Mouse (Mus musculus) lung, postnatal 4 days (tissue): ENCODE data around the gene Mansc1.

ENCODE experiments used
- DNase-seq, 2 experiments: peaks; one replicate each; pipeline ENCODE4 v3.0.0; 2021

Mansc1 gene

GRCm38 (mm10) chr6:134594569-134595442 lies 37.5 kb downstream of the Mansc1 start:
- DNase-seq: peak; percentile 74 to 83

- no peak for DNase-seq
Measured at GRCm38 (mm10) chr6:134591614-134592013, 40.7 kb downstream of the Mansc1 start.

- DNase-seq: no peak
Measured at GRCm38 (mm10) chr6:134586241-134586640, 46.0 kb downstream of the Mansc1 start.

- no peak for DNase-seq
Measured at GRCm38 (mm10) chr6:134584616-134585015, 47.7 kb downstream of the Mansc1 start.

- no peak for DNase-seq
Measured at GRCm38 (mm10) chr6:134582110-134582509, 50.2 kb downstream of the Mansc1 start.

- DNase-seq: no peak
Measured at GRCm38 (mm10) chr6:134579506-134579905, 52.8 kb downstream of the Mansc1 start.

GRCm38 (mm10) chr6:134578039-134578438 lies 54.2 kb downstream of the Mansc1 start:
- no peak for DNase-seq

- peak in 1 of 2 experiments; percentile 27 for DNase-seq
Measured at GRCm38 (mm10) chr6:134575288-134575741, 57.0 kb downstream of the Mansc1 start.

GRCm38 (mm10) chr6:134567986-134568556 lies 64.2 kb downstream of the Mansc1 start:
- no peak for DNase-seq

GRCm38 (mm10) chr6:134566818-134567485 lies 65.3 kb downstream of the Mansc1 start, which contains the start of gene Lrp6:
Lrp6 (minus strand) TSS chr6:134566965.
- peak; percentile 91 to 93 for DNase-seq

- DNase-seq: no peak
Measured at GRCm38 (mm10) chr6:134566248-134566817, 66.0 kb downstream of the Mansc1 start.

- peak in 1 of 2 experiments; percentile 15 for DNase-seq
Measured at GRCm38 (mm10) chr6:134565606-134566247, 66.6 kb downstream of the Mansc1 start.

GRCm38 (mm10) chr6:134564539-134564938 lies 67.7 kb downstream of the Mansc1 start:
- DNase-seq: no peak

GRCm38 (mm10) chr6:134559635-134560034 lies 72.7 kb downstream of the Mansc1 start:
- no peak for DNase-seq
